8 mouse cellular contexts compared by ENCODE assay signal in genomic region chr16:38522129-38523084, GRCm38 (mm10). TPM values are rescaled to one million over a fixed set of nuclear protein-coding genes. Genes with fewer than 3 reads are reported as not detected.
DNase-seq lines count a peak whose midpoint lies in the region; ATAC-seq and TF ChIP-seq lines count a peak whose summit lies in the region.

Timmdc1 (minus strand) TSS chr16:38522663.

- peak within 1 kb of the TSS; percentile 84 to 91 for H3K4me3 ChIP-seq in ES-E14 (ENCODE audit: insufficient read depth in 1 of 2, low read depth in 1 of 2, low read length in 2 of 2, poor library complexity in 1 of 2, severe bottlenecking in 1 of 2)
- H3K4me3 ChIP-seq in forebrain, embryonic 15.5 days, result peak within 1 kb of the TSS; percentile 99
- H3K4me3 ChIP-seq in lung, adult 2 months (replicated peaks; ENCODE audit: extremely low read depth, low read depth, low read length), result peak within 1 kb of the TSS; percentile 98

- peak; percentile 92; the same call in 1 of the 2 replicates for TF ChIP-seq POLR2A in lung, adult 2 months (IDR thresholded peaks at IDR 0.05; ENCODE audit: borderline replicate concordance, extremely low read depth, low read depth, low read length)

- peak within 1 kb of the TSS; percentile 97 for H3K9ac ChIP-seq in ES-E14 (ENCODE audit: insufficient read depth, low read depth, low read length, poor library complexity, severe bottlenecking)
- peak within 1 kb of the TSS; percentile 99 for H3K9ac ChIP-seq in forebrain, embryonic 15.5 days (replicated peaks)

- ATAC-seq in forebrain, embryonic 15.5 days (replicated peaks), result peak; percentile 99
- peak; percentile 97 for ATAC-seq in neutrophil, adult 5-6 weeks (ENCODE audit: extremely low read depth, insufficient number of reproducible peaks, low FRiP score, poor library complexity, severe bottlenecking)

- in situ Hi-C loops in ES-E14 (cut with MboI; ENCODE audit: low sequenced_read_pairs in 2 of 2, unreplicated experiment in 2 of 2), result no loop called here

- peaks cover 14% of the 10 kb centered on the region for H3K36me3 ChIP-seq in ES-E14 (ENCODE audit: control insufficient read depth, insufficient read depth, low read length, poor library complexity, severe bottlenecking)
- H3K36me3 ChIP-seq in forebrain, embryonic 15.5 days, result peaks cover 45% of the 10 kb centered on the region

- peak within 1 kb of the TSS; percentile 95 for H3K27ac ChIP-seq in ES-E14 (ENCODE audit: insufficient read depth, low read depth, low read length, poor library complexity, severe bottlenecking)
- peak within 1 kb of the TSS; percentile 94 for H3K27ac ChIP-seq in forebrain, embryonic 15.5 days (replicated peaks)

- no peak for TF ChIP-seq CTCF in lung, adult 2 months (IDR thresholded peaks at IDR 0.05; ENCODE audit: insufficient read depth, low read length)

- peak within 1 kb of the TSS; percentile 58 for H3K4me2 ChIP-seq in forebrain, embryonic 15.5 days (replicated peaks)

- H3K9me3 ChIP-seq in ES-E14 (ENCODE audit: control insufficient read depth, insufficient read depth, low read depth, low read length), result no peaks in the 10 kb centered on the region
- no peaks in the 10 kb centered on the region for H3K9me3 ChIP-seq in forebrain, embryonic 15.5 days

- H3K27me3 ChIP-seq in forebrain, embryonic 15.5 days, result no peaks in the 10 kb centered on the region

- intact Hi-C loops in heart, postnatal 25 days (cut with DNase I), result loop anchor here (2.0 kb wide), 1 partner anchor 28 kb away; the partner anchor contains the start of gene Poglut1

- no peaks in the 10 kb centered on the region for H3K4me1 ChIP-seq in ES-E14 (ENCODE audit: control insufficient read depth in 2 of 2, insufficient read depth in 2 of 2, low read length in 2 of 2, poor library complexity in 1 of 2)
- H3K4me1 ChIP-seq in forebrain, embryonic 15.5 days, result peaks cover 19% of the 10 kb centered on the region
- peaks cover 6% of the 10 kb centered on the region for H3K4me1 ChIP-seq in lung, adult 2 months (ENCODE audit: control insufficient read depth, insufficient read depth, low read length)

- WGBS in forebrain, embryonic 15.5 days, result under 1% methylated on average over 72 of the region's 73 CpGs
- under 1% methylated on average over 73 of the region's 73 CpGs for WGBS in lung, adult 2 months

- peak; percentile 89 for DNase-seq in ES-E14 (ENCODE audit: low read depth, low spot score)
- DNase-seq in cerebellum, adult 11-12 months, result peak; percentile 97
- DNase-seq in heart, postnatal 25 days (ENCODE audit: low spot score), result peak; percentile 93
- DNase-seq in layer of hippocampus, adult 18-20 months (ENCODE audit: low spot score in 2 of 2), result peak; percentile 94 to 97
- peak; percentile 93 for DNase-seq in lung, adult 2 months
- DNase-seq in thymus, adult 18-20 months, result peak; percentile 94 to 96

TF ChIP-seq in ES-E14, 5 proteins besides CTCF, POLR2A, EP300 and RAD21:
- TF ChIP-seq HCFC1 (IDR thresholded peaks at IDR 0.05; ENCODE audit: borderline replicate concordance, insufficient read depth, low read length), result peak; percentile 48; the same call in 1 of the 2 replicates
- TF ChIP-seq CHD2 (IDR thresholded peaks at IDR 0.05; ENCODE audit: low read depth, low read length), result no peak

RNA-seq across cellular contexts. Expression of gene Timmdc1, which starts in this region (rescaled TPM):
- total RNA-seq in ES-E14 (2012; rRNA removed), result 26.9 and 36.9 TPM in 2 replicates
- 37.9 and 39.3 TPM in 2 replicates for polyA plus RNA-seq in forebrain, embryonic 15.5 days (2015; fragmentation: Nextera tagmentation; extraction: Ambion mirVana)
- total RNA-seq in heart, postnatal 25 days (2021), result 10 to 100 TPM; 70.7 to 75.8 TPM
- 10 to 100 TPM; 29.1 to 29.5 TPM for total RNA-seq in layer of hippocampus, adult 18-20 months (2021)
- polyA plus RNA-seq in lung, adult 2 months (2012; rRNA removed), result 10.0 and 12.9 TPM in 2 replicates
- total RNA-seq in neutrophil, adult 5-6 weeks (2017), result 17.3 and 18.0 TPM in 2 replicates

Comparison
In these comparisons a context has a peak if more than half of its experiments do, and no peak if none do; other contexts are left out.
1. Peak in every context shown above with its lines: DNase-seq, ATAC-seq, H3K4me3 ChIP-seq and H3K27ac ChIP-seq.